Mouse (Mus musculus): ENCODE data around the gene Gfm2. TPM values are rescaled to one million over a fixed set of nuclear protein-coding genes. Genes with fewer than 3 reads are reported as not detected.

Gfm2 gene
- polyA plus RNA-seq, 1 experiment from 2014 or later = 22.9 TPM

DNA sequence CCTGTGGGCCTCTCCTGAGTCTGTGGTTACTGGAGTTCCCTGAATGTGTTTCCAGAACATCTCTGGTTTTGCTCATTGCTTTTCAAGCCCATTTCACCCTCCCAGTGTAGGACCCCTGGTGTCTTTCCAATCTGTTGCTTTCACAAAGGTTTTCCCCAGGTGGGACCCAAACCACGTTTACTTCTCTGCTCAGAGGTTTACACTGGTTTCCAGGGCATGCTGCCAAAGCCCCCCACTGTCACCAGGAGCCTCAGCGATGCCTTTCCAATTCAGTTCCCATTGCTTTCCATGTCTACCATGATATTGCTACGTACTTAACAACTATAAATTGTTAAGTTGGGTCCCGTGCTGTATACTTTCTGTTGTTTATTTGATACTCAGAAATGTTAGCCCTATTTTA, 45.1 kb downstream of the Gfm2 start:
- 71% methylated on average over 4 of the region's 4 CpGs for WGBS
- Histone ChIP-seq H3K27me3 (replicated peaks; ENCODE audit: control insufficient read depth, insufficient read depth, low read length) (no peaks in the 10 kb centered on the region), H3K9ac (ENCODE audit: low read length) (no peak overlapping the region), H3K4me1 (ENCODE audit: control insufficient read depth, insufficient read depth, low read length) (peaks cover 7% of the 10 kb centered on the region; the same call in 1 of the 2 replicates), H3K4me2 (ENCODE audit: low read length) (no peak overlapping the region), H3K27ac (ENCODE audit: low read depth, low read length) (no peak overlapping the region), H3K36me3 (ENCODE audit: control insufficient read depth, insufficient read depth, low read length) (peaks cover 24% of the 10 kb centered on the region), H3K9me3 (replicated peaks; ENCODE audit: control insufficient read depth, low read length) (no peaks in the 10 kb centered on the region), H3K4me3 (ENCODE audit: low read depth, low read length) (no peak overlapping the region)
- DNase-seq (ENCODE audit: low spot score) = no peak
- ATAC-seq = no peak

DNA sequence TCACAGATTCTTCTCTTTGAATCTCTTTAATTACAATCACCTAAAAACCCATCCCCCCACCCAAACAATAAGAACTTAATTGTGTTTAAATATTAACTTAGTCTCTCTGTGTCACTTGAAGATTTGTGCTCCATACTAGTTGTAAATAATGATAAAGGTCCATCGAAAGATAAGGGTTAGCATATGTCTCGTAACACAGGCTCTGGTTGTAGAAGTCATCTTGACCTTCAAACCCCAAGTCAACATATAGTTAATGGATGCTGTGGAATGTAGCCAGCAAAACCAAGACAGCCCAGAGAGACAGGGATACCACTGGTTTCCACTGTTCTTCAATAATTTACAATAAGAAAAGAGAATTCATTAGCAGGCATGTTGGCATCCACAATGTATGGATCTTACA, 46.4 kb downstream of the Gfm2 start:
- Histone ChIP-seq H3K27ac (ENCODE audit: low read depth, low read length) (no peak overlapping the region), H3K9ac (ENCODE audit: low read length) (no peak overlapping the region), H3K4me2 (ENCODE audit: low read length) (no peak overlapping the region), H3K27me3 (replicated peaks; ENCODE audit: control insufficient read depth, insufficient read depth, low read length) (no peaks in the 10 kb centered on the region), H3K4me1 (ENCODE audit: control insufficient read depth, insufficient read depth, low read length) (peaks cover 7% of the 10 kb centered on the region; the same call in 1 of the 2 replicates), H3K9me3 (replicated peaks; ENCODE audit: control insufficient read depth, low read length) (no peaks in the 10 kb centered on the region), H3K36me3 (ENCODE audit: control insufficient read depth, insufficient read depth, low read length) (peaks cover 13% of the 10 kb centered on the region), H3K4me3 (ENCODE audit: low read depth, low read length) (no peak overlapping the region)
- DNase-seq (ENCODE audit: low spot score) (no peak), ATAC-seq (no peak)
- 97% methylated on average over 2 of the region's 2 CpGs for WGBS

DNA sequence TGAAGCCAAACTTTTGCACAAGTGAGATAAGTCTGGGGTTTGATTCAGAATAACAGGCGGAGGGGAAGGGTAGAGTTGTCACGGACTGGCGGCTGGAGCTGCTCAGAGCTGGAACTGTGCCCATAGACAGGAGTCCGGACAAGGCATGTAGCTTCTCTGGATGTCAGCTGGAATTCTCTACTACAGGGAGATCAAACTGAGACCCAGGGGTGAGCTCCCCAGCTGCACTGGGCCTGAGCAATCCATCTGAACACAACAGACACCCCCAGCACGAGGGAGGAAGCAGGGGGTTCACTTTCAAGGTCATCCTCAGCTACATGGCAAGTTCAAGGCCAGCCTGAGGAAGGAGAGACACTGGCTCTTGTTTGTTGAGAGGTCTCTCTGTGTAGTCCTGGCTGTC, 46.9 kb downstream of the Gfm2 start:
- Histone ChIP-seq H3K27me3 (replicated peaks; ENCODE audit: control insufficient read depth, insufficient read depth, low read length) (no peaks in the 10 kb centered on the region), H3K4me1 (ENCODE audit: control insufficient read depth, insufficient read depth, low read length) (peaks cover 7% of the 10 kb centered on the region; the same call in 1 of the 2 replicates), H3K9ac (ENCODE audit: low read length) (no peak overlapping the region), H3K4me3 (ENCODE audit: low read depth, low read length) (no peak overlapping the region), H3K36me3 (ENCODE audit: control insufficient read depth, insufficient read depth, low read length) (peaks cover 9% of the 10 kb centered on the region), H3K9me3 (replicated peaks; ENCODE audit: control insufficient read depth, low read length) (no peaks in the 10 kb centered on the region), H3K4me2 (ENCODE audit: low read length) (no peak overlapping the region), H3K27ac (ENCODE audit: low read depth, low read length) (no peak overlapping the region)
- DNase-seq (ENCODE audit: low spot score) (no peak), ATAC-seq (no peak)
- 74% methylated on average over 5 of the region's 5 CpGs for WGBS

DNA sequence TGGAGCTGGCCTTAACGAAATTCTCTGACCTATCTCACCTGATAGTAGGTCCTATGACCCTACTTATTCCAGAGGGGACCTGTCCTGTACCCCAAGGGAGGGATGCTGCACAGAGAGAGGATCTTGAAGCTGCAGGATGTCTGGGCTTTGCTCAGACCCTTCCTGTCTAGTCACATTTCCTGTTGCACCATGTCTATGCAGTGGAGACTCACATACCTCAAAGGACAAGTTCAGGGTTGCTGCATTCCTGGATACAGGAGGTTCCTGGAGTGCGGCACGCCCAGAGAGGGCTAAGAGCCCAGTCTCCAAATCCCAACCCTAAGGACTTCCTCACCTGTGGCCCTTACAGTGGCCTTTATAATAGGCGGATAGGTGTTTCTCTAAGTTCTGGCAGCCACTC, 48.6 kb downstream of the Gfm2 start:
- H3K4me3 ChIP-seq (ENCODE audit: low read depth, low read length) = no peak overlapping the region
- H3K36me3 ChIP-seq (ENCODE audit: control insufficient read depth, insufficient read depth, low read length) = no peaks in the 10 kb centered on the region
- no peak overlapping the region for H3K4me2 ChIP-seq (ENCODE audit: low read length)
- no peak for ATAC-seq
- H3K27me3 ChIP-seq (replicated peaks; ENCODE audit: control insufficient read depth, insufficient read depth, low read length) = no peaks in the 10 kb centered on the region
- WGBS = 87% methylated on average over 4 of the region's 4 CpGs
- no peaks in the 10 kb centered on the region for H3K4me1 ChIP-seq (ENCODE audit: control insufficient read depth, insufficient read depth, low read length)
- H3K27ac ChIP-seq (ENCODE audit: low read depth, low read length) = no peak overlapping the region
- no peak overlapping the region for H3K9ac ChIP-seq (ENCODE audit: low read length)
- H3K9me3 ChIP-seq (replicated peaks; ENCODE audit: control insufficient read depth, low read length) = no peaks in the 10 kb centered on the region
- no peak for DNase-seq (ENCODE audit: low spot score)

- Histone ChIP-seq H3K4me3 (ENCODE audit: low read depth, low read length) (no peak overlapping the region), H3K4me2 (ENCODE audit: low read length) (no peak overlapping the region), H3K4me1 (ENCODE audit: control insufficient read depth, insufficient read depth, low read length) (peaks cover 2% of the 10 kb centered on the region; the same call in 1 of the 2 replicates), H3K36me3 (ENCODE audit: control insufficient read depth, insufficient read depth, low read length) (no peaks in the 10 kb centered on the region), H3K9me3 (replicated peaks; ENCODE audit: control insufficient read depth, low read length) (no peaks in the 10 kb centered on the region), H3K9ac (ENCODE audit: low read length) (no peak overlapping the region), H3K27me3 (replicated peaks; ENCODE audit: control insufficient read depth, insufficient read depth, low read length) (no peaks in the 10 kb centered on the region), H3K27ac (ENCODE audit: low read depth, low read length) (no peak overlapping the region)
- DNase-seq (ENCODE audit: low spot score) = no peak
- no peak for ATAC-seq
- 91% methylated on average over 5 of the region's 5 CpGs for WGBS
These were observed 50.0 kb downstream of the Gfm2 start for GRCm38 (mm10) chr13:97187693-97188092.

- no peak for DNase-seq (ENCODE audit: low spot score)
- ATAC-seq = no peak
- Histone ChIP-seq H3K4me1 (ENCODE audit: control insufficient read depth, insufficient read depth, low read length) (peaks cover 18% of the 10 kb centered on the region), H3K9ac (ENCODE audit: low read length) (no peak overlapping the region), H3K36me3 (ENCODE audit: control insufficient read depth, insufficient read depth, low read length) (no peaks in the 10 kb centered on the region), H3K27ac (ENCODE audit: low read depth, low read length) (no peak overlapping the region), H3K4me2 (ENCODE audit: low read length) (no peak overlapping the region), H3K27me3 (replicated peaks; ENCODE audit: control insufficient read depth, insufficient read depth, low read length) (no peaks in the 10 kb centered on the region), H3K9me3 (replicated peaks; ENCODE audit: control insufficient read depth, low read length) (no peaks in the 10 kb centered on the region), H3K4me3 (ENCODE audit: low read depth, low read length) (no peak overlapping the region)
- 88% methylated on average over 11 of the region's 11 CpGs for WGBS
These were observed 54.9 kb downstream of the Gfm2 start for GRCm38 (mm10) chr13:97192649-97193048.

- ATAC-seq (peak; percentile 77), DNase-seq (ENCODE audit: low spot score) (peak; percentile 92)
- H3K4me1 ChIP-seq (ENCODE audit: control insufficient read depth, insufficient read depth, low read length) = peaks cover 18% of the 10 kb centered on the region
- WGBS = 21% methylated on average over 7 of the region's 7 CpGs
- no peak overlapping the region; the same call in 1 of the 2 replicates for H3K27ac ChIP-seq (ENCODE audit: low read depth, low read length)
- H3K9ac ChIP-seq (ENCODE audit: low read length) = no peak overlapping the region
- H3K4me3 ChIP-seq (ENCODE audit: low read depth, low read length) = no peak overlapping the region
- no peaks in the 10 kb centered on the region for H3K36me3 ChIP-seq (ENCODE audit: control insufficient read depth, insufficient read depth, low read length)
- no peaks in the 10 kb centered on the region for H3K27me3 ChIP-seq (replicated peaks; ENCODE audit: control insufficient read depth, insufficient read depth, low read length)
- H3K4me2 ChIP-seq (ENCODE audit: low read length) = no peak overlapping the region
- H3K9me3 ChIP-seq (replicated peaks; ENCODE audit: control insufficient read depth, low read length) = no peaks in the 10 kb centered on the region
These were observed 55.7 kb downstream of the Gfm2 start for GRCm38 (mm10) chr13:97193420-97193819.

GRCm38 (mm10) chr13:97196186-97196924, 58.6 kb downstream of the Gfm2 start:
- Histone ChIP-seq H3K4me1 (ENCODE audit: control insufficient read depth, insufficient read depth, low read length) (peaks cover 18% of the 10 kb centered on the region), H3K27ac (ENCODE audit: low read depth, low read length) (no peak overlapping the region), H3K4me2 (ENCODE audit: low read length) (no peak overlapping the region), H3K9ac (ENCODE audit: low read length) (no peak overlapping the region), H3K4me3 (ENCODE audit: low read depth, low read length) (no peak overlapping the region), H3K36me3 (ENCODE audit: control insufficient read depth, insufficient read depth, low read length) (no peaks in the 10 kb centered on the region), H3K27me3 (replicated peaks; ENCODE audit: control insufficient read depth, insufficient read depth, low read length) (no peaks in the 10 kb centered on the region), H3K9me3 (replicated peaks; ENCODE audit: control insufficient read depth, low read length) (no peaks in the 10 kb centered on the region)
- WGBS = 48% methylated on average over 12 of the region's 12 CpGs
- no peak for ATAC-seq
- no peak for DNase-seq (ENCODE audit: low spot score)

DNA sequence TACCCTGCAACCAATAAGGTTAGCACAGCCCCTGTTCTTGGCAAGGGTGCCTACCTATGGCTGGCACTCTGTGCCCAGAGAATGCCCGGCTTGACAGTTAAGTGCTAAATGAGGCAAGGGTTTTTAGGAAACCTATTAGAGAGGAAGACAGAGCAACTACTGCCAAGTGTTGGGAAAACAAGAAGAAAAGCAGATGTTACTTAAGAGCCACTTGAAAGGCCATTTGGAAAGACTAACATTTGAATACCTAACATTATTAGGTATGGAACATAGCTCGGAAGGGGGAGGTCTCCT, 59.1 kb downstream of the Gfm2 start:
- Histone ChIP-seq H3K4me3 (ENCODE audit: low read depth, low read length) (no peak overlapping the region), H3K4me1 (ENCODE audit: control insufficient read depth, insufficient read depth, low read length) (peaks cover 18% of the 10 kb centered on the region), H3K9me3 (replicated peaks; ENCODE audit: control insufficient read depth, low read length) (no peaks in the 10 kb centered on the region), H3K27ac (ENCODE audit: low read depth, low read length) (no peak overlapping the region), H3K36me3 (ENCODE audit: control insufficient read depth, insufficient read depth, low read length) (no peaks in the 10 kb centered on the region), H3K4me2 (ENCODE audit: low read length) (no peak overlapping the region), H3K9ac (ENCODE audit: low read length) (no peak overlapping the region), H3K27me3 (replicated peaks; ENCODE audit: control insufficient read depth, insufficient read depth, low read length) (no peaks in the 10 kb centered on the region)
- ATAC-seq = no peak
- DNase-seq (ENCODE audit: low spot score) = peak; percentile 55
- WGBS = 40% methylated on average over 2 of the region's 2 CpGs

All from forebrain, embryonic 14.5 days (tissue).